Mouse (Mus musculus) heart, embryonic 16.5 days (tissue): ENCODE data around the gene Tcf7. TPM values are rescaled to one million over a fixed set of nuclear protein-coding genes. Genes with fewer than 3 reads are reported as not detected.

Source experiments
- ATAC-seq: fragments of 200-750 bp; cut with Nextera tagmentation; replicated peaks from 2 replicates; pipeline ENCODE4 v1.8.0; 2017; ENCODE audit warnings: moderate number of reproducible peaks; ENCODE audit not compliant: insufficient read depth, low FRiP score; ENCODE audit errors: extremely low read depth
- H3K27ac ChIP-seq: fragments of 300-500 bp; sonication (generic); 2 replicates; pipeline ENCODE4 v1.5.1; 2014; ENCODE audit warnings: mild to moderate bottlenecking, low read length, control low read depth, moderate library complexity
- H3K27me3 ChIP-seq: fragments of 300-500 bp; sonication (generic); 2 replicates; pipeline ENCODE4 v1.6.1; 2014; ENCODE audit warnings: low read length, mixed read lengths; ENCODE audit not compliant: control insufficient read depth, insufficient read depth
- H3K36me3 ChIP-seq: fragments of 300-500 bp; sonication (generic); 2 replicates; pipeline ENCODE4 v1.6.1; 2014; ENCODE audit not compliant: control insufficient read depth, insufficient read depth
- H3K4me1 ChIP-seq: fragments of 300-500 bp; sonication (generic); 2 replicates; pipeline ENCODE4 v1.6.1; 2014; ENCODE audit warnings: low read length, mixed read lengths; ENCODE audit not compliant: control insufficient read depth, insufficient read depth
- H3K4me2 ChIP-seq: fragments of 300-500 bp; sonication (generic); 2 replicates; pipeline ENCODE4 v1.6.1; 2014; ENCODE audit warnings: low read depth, mild to moderate bottlenecking, control low read depth, low read length
- H3K4me3 ChIP-seq: fragments of 300-500 bp; sonication (generic); 2 replicates; pipeline ENCODE4 v1.5.1; 2014; ENCODE audit warnings: mild to moderate bottlenecking, control low read depth, low read length
- H3K9ac ChIP-seq: fragments of 300-500 bp; sonication (generic); 2 replicates; pipeline ENCODE4 v1.6.1; 2014; ENCODE audit warnings: low read length, control low read depth
- H3K9me3 ChIP-seq: fragments of 300-500 bp; sonication (generic); replicated peaks from 2 replicates; pipeline ENCODE4 v1.6.1; 2016; ENCODE audit warnings: low read length; ENCODE audit not compliant: control insufficient read depth
- polyA plus RNA-seq: library from polyadenylated mRNA; unstranded; fragments of >200 nt; fragmentation: Nextera tagmentation; extraction: Ambion mirVana; gene quantifications from 2 replicates; pipeline ENCODE4 v1.2.1, GENCODE M21; 2015

The Tcf7 gene
- polyA plus RNA-seq, 1 experiment from 2014 or later: 65.0 TPM

GRCm38 (mm10) chr11:52213887-52214286, 68.9 kb downstream of the Tcf7 start, which contains the start of gene Olfr1371:
Gene Olfr1371 (minus strand): TSS chr11:52213987.
- no peak within 1 kb of the TSS for H3K9ac ChIP-seq
- no peaks in the 10 kb centered on the region for H3K27me3 ChIP-seq
- H3K4me3 ChIP-seq: no peak within 1 kb of the TSS
- no peaks in the 10 kb centered on the region for H3K36me3 ChIP-seq
- H3K27ac ChIP-seq: no peak within 1 kb of the TSS
- ATAC-seq: no peak
- no peaks in the 10 kb centered on the region for H3K4me1 ChIP-seq
- H3K4me2 ChIP-seq: no peak within 1 kb of the TSS
- no peaks in the 10 kb centered on the region for H3K9me3 ChIP-seq

Other genes starting within 250 kb of the Tcf7 start
- 67.3 and 71.3 TPM in 2 replicates for gene Ppp2ca, start 184.3 kb downstream of the Tcf7 start, polyA plus RNA-seq
- gene Olfr1373, start 137.5 kb downstream of the Tcf7 start, polyA plus RNA-seq: not detected in 2 replicates
- not detected in 2 replicates for gene Olfr1371, start 69.0 kb downstream of the Tcf7 start, polyA plus RNA-seq
- 476 and 507 TPM in 2 replicates for gene Skp1a, start 51.0 kb downstream of the Tcf7 start, polyA plus RNA-seq
- 541 and 624 TPM in 2 replicates for gene Vdac1, start 77.8 kb upstream of the Tcf7 start, polyA plus RNA-seq
- 182 and 205 TPM in 2 replicates for gene 9530068E07Rik, start 113.4 kb upstream of the Tcf7 start, polyA plus RNA-seq